Mouse (Mus musculus) small intestine, adult 2 months (tissue): ENCODE data around the gene Higd1a.

Source experiments
- CTCF ChIP-seq: fragments of 200-500 bp; IDR thresholded peaks from 2 replicates; pipeline ENCODE4 v1.5.1; 2012; ENCODE audit warnings: low read depth, mild to moderate bottlenecking, control low read depth, inconsistent platforms, low read length, moderate library complexity, mixed read lengths; ENCODE audit not compliant: insufficient replicate concordance, insufficient read length; ENCODE audit errors: extremely low read depth
- POLR2A ChIP-seq: fragments of 200-500 bp; IDR thresholded peaks from 2 replicates; pipeline ENCODE4 v1.6.1; 2012; ENCODE audit warnings: low read depth, mild to moderate bottlenecking, control low read depth, inconsistent platforms, low read length, moderate library complexity

GRCm38 (mm10) chr9:121847842-121848241, 10.3 kb downstream of the Higd1a start:
- TF ChIP-seq CTCF (no peak), POLR2A (no peak)
